Mouse (Mus musculus) forebrain, embryonic 10.5 days (tissue): ENCODE results near the gene Arntl2. TPM values are rescaled to one million over a fixed set of nuclear protein-coding genes. Genes with fewer than 3 reads are reported as not detected.
"Not testable (repeated sequence)": the region's sequence is repeated elsewhere in the genome, so short reads cannot be mapped to it uniquely, and the experiment has no call there.

ENCODE experiments used
- DNase-seq: peaks from one replicate; pipeline ENCODE4 v3.0.0-alpha.2; 2017; ENCODE audit warnings: low spot score; ENCODE audit errors: extremely low spot score
- H3K27ac ChIP-seq: fragments of 300-500 bp; sonication (generic); 2 replicates; pipeline ENCODE4 v1.5.1; 2016; ENCODE audit warnings: mild to moderate bottlenecking
- H3K27me3 ChIP-seq: fragments of 300-500 bp; sonication (generic); 2 replicates; pipeline ENCODE4 v1.6.1; 2016; ENCODE audit warnings: mild to moderate bottlenecking; ENCODE audit not compliant: poor library complexity, severe bottlenecking
- H3K36me3 ChIP-seq: fragments of 300-500 bp; sonication (generic); replicated peaks from 2 replicates; pipeline ENCODE4 v1.6.1; 2016; ENCODE audit warnings: mild to moderate bottlenecking, moderate library complexity
- H3K4me1 ChIP-seq: fragments of 300-500 bp; sonication (generic); 2 replicates; pipeline ENCODE4 v1.6.1; 2016
- H3K4me3 ChIP-seq: fragments of 300-500 bp; sonication (generic); 2 replicates; pipeline ENCODE4 v1.5.1; 2016; ENCODE audit warnings: mild to moderate bottlenecking, moderate library complexity
- H3K9me3 ChIP-seq: fragments of 300-500 bp; sonication (generic); 2 replicates; pipeline ENCODE4 v1.6.1; 2016; ENCODE audit warnings: mild to moderate bottlenecking, moderate library complexity
- WGBS: fragments of 180-500 bp; shearing (Covaris S2); methylation state at CpG from one replicate; pipeline ENCODE4 v1.1.7; 2016; 5-methylcytosine and 5-hydroxymethylcytosine counted together
- polyA plus RNA-seq: library from polyadenylated mRNA; unstranded; fragments of >200 nt; fragmentation: Nextera tagmentation; extraction: Ambion mirVana; gene quantifications from 2 replicates; pipeline ENCODE4 v1.2.1, GENCODE M21; 2016

Gene Arntl2
- polyA plus RNA-seq, 1 experiment from 2014 or later = 1.4 TPM

- 63% methylated on average over 5 of the region's 5 CpGs for WGBS
- no peak for DNase-seq
- Histone ChIP-seq H3K9me3 (no peaks in the 10 kb centered on the region), H3K27me3 (no peaks in the 10 kb centered on the region), H3K36me3 (peaks cover 20% of the 10 kb centered on the region), H3K4me3 (no peak overlapping the region), H3K27ac (no peak overlapping the region), H3K4me1 (peaks cover 1% of the 10 kb centered on the region)
Observed at GRCm38 (mm10) chr6:146762264-146762898, 33.5 kb upstream of the Arntl2 start.

- Histone ChIP-seq H3K4me1 (no peaks in the 10 kb centered on the region), H3K27ac (no peak overlapping the region), H3K27me3 (no peaks in the 10 kb centered on the region), H3K4me3 (no peak overlapping the region), H3K36me3 (peaks cover 39% of the 10 kb centered on the region), H3K9me3 (no peaks in the 10 kb centered on the region)
- WGBS = 65% methylated on average over 2 of the region's 2 CpGs
- DNase-seq = no peak
Observed at GRCm38 (mm10) chr6:146764593-146764992, 31.3 kb upstream of the Arntl2 start.

GRCm38 (mm10) chr6:146765270-146765669, 30.6 kb upstream of the Arntl2 start:
- Histone ChIP-seq H3K36me3 (peaks cover 41% of the 10 kb centered on the region), H3K4me1 (no peaks in the 10 kb centered on the region), H3K27me3 (no peaks in the 10 kb centered on the region), H3K27ac (no peak overlapping the region), H3K9me3 (no peaks in the 10 kb centered on the region), H3K4me3 (no peak overlapping the region)
- 93% methylated on average over 4 of the region's 4 CpGs for WGBS
- no peak for DNase-seq

GRCm38 (mm10) chr6:146768813-146769404, 26.9 kb upstream of the Arntl2 start:
- WGBS = 94% methylated on average over 10 of the region's 10 CpGs
- no peak for DNase-seq
- Histone ChIP-seq H3K4me3 (no peak overlapping the region), H3K9me3 (no peaks in the 10 kb centered on the region), H3K27ac (no peak overlapping the region), H3K4me1 (no peaks in the 10 kb centered on the region), H3K27me3 (no peaks in the 10 kb centered on the region), H3K36me3 (peaks cover 64% of the 10 kb centered on the region)

GRCm38 (mm10) chr6:146770005-146770745, 25.7 kb upstream of the Arntl2 start:
- Histone ChIP-seq H3K4me3 (no peak overlapping the region), H3K36me3 (peaks cover 75% of the 10 kb centered on the region), H3K4me1 (no peaks in the 10 kb centered on the region), H3K27me3 (no peaks in the 10 kb centered on the region), H3K9me3 (no peaks in the 10 kb centered on the region), H3K27ac (no peak overlapping the region)
- DNase-seq = no peak
- WGBS = 75% methylated on average over 6 of the region's 6 CpGs

- Histone ChIP-seq H3K4me1 (no peaks in the 10 kb centered on the region), H3K27ac (no peak overlapping the region), H3K4me3 (no peak overlapping the region), H3K36me3 (peaks cover 80% of the 10 kb centered on the region), H3K9me3 (no peaks in the 10 kb centered on the region), H3K27me3 (no peaks in the 10 kb centered on the region)
- 90% methylated on average over 5 of the region's 5 CpGs for WGBS
- no peak for DNase-seq
Observed at GRCm38 (mm10) chr6:146770808-146771207, 25.0 kb upstream of the Arntl2 start.

- peaks cover 43% of the 10 kb centered on the region for H3K36me3 ChIP-seq
- H3K27me3 ChIP-seq, H3K9me3 ChIP-seq, H3K27ac ChIP-seq, H3K4me1 ChIP-seq, DNase-seq, H3K4me3 ChIP-seq: not testable (repeated sequence)
- WGBS = 79% methylated on average over 8 of the region's 8 CpGs
Observed at GRCm38 (mm10) chr6:146775864-146776263, 20.0 kb upstream of the Arntl2 start.

- no peak overlapping the region for H3K27ac ChIP-seq
- no peak for DNase-seq
- no peaks in the 10 kb centered on the region for H3K9me3 ChIP-seq
- 15% methylated on average over 2 of the region's 2 CpGs for WGBS
- peaks cover 8% of the 10 kb centered on the region for H3K4me1 ChIP-seq
- H3K36me3 ChIP-seq = peaks cover 35% of the 10 kb centered on the region
- no peaks in the 10 kb centered on the region for H3K27me3 ChIP-seq
- H3K4me3 ChIP-seq = no peak overlapping the region
Observed at GRCm38 (mm10) chr6:146776610-146777389, 19.1 kb upstream of the Arntl2 start.

GRCm38 (mm10) chr6:146778055-146778454, 17.8 kb upstream of the Arntl2 start:
- Histone ChIP-seq H3K27me3 (no peaks in the 10 kb centered on the region), H3K36me3 (peaks cover 27% of the 10 kb centered on the region), H3K27ac (no peak overlapping the region), H3K4me3 (no peak overlapping the region), H3K4me1 (peaks cover 8% of the 10 kb centered on the region), H3K9me3 (no peaks in the 10 kb centered on the region)
- no peak for DNase-seq
- WGBS = 93% methylated on average over 3 of the region's 3 CpGs

- H3K4me3 ChIP-seq = no peak overlapping the region
- DNase-seq = no peak
- H3K4me1 ChIP-seq = peaks cover 4% of the 10 kb centered on the region
- peaks cover under 1% of the 10 kb centered on the region for H3K36me3 ChIP-seq
- H3K27me3 ChIP-seq = no peaks in the 10 kb centered on the region
- no peak overlapping the region for H3K27ac ChIP-seq
- no peaks in the 10 kb centered on the region for H3K9me3 ChIP-seq
- WGBS = 90% methylated on average over 3 of the region's 3 CpGs
Observed at GRCm38 (mm10) chr6:146781566-146781965, 14.3 kb upstream of the Arntl2 start.

GRCm38 (mm10) chr6:146793527-146793926, 2.3 kb upstream of the Arntl2 start:
- no peak for DNase-seq
- H3K36me3 ChIP-seq = no peaks in the 10 kb centered on the region
- peaks cover 39% of the 10 kb centered on the region for H3K27me3 ChIP-seq
- no peak overlapping the region for H3K27ac ChIP-seq
- H3K4me3 ChIP-seq = no peak overlapping the region
- WGBS = 69% methylated on average over 3 of the region's 3 CpGs
- no peaks in the 10 kb centered on the region for H3K9me3 ChIP-seq
- peaks cover 15% of the 10 kb centered on the region for H3K4me1 ChIP-seq

GRCm38 (mm10) chr6:146795166-146795923, 510 bp upstream of the Arntl2 start:
- Histone ChIP-seq H3K27ac (0 out of 2 replicates have a peak overlapping the region, but pooled peaks have one; percentile 80), H3K9me3 (no peaks in the 10 kb centered on the region), H3K4me3 (peak overlapping the region; percentile 67), H3K36me3 (no peaks in the 10 kb centered on the region), H3K4me1 (peaks cover 15% of the 10 kb centered on the region), H3K27me3 (peaks cover 39% of the 10 kb centered on the region)
- no peak for DNase-seq
- 21% methylated on average over 22 of the region's 22 CpGs for WGBS
